Mouse (Mus musculus): ENCODE results near the gene Coq2.

DNA sequence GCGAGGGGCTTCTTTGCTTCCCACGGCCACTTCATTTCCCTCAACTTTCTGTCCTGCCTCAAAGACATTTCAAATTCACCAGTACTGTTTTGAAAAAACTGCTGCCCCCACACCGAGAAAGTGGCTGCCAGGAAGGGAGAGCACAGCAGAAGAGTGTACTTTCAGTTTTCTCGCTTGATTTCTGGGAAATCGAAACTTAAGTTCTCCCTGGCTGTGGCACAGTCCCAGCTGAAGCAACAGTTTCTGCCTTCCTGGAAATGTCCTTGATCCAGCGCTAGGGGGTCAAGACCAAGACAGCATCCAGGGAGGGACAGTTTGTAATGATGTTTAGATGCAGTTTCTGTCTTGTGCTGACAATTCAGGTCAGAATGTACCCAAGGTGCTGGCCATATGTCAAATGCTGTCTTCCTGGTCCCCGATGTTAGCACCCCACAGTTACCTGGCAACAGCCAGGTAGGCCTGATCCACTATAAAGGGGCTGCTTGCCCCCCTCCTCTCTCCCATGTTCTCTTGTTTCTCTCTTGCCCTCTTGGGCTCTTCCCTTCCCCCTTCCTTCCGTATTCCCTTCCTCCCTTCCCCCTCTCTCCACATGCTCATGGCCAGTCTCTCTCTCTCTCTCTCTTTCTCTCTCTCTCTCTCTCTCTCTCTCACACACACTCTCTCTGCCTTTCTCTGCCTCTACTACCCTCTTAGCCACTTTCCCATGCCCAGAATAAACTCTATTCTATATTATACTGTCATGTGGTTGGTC, 38.0 kb downstream of the Coq2 start:
- no peak for TF ChIP-seq CTCF (IDR thresholded peaks at IDR 0.05; ENCODE audit: low read depth, low read length)
- no peak for TF ChIP-seq POLR2A (IDR thresholded peaks at IDR 0.05; ENCODE audit: insufficient read depth, low read length)
- no peak for TF ChIP-seq EP300 (IDR thresholded peaks at IDR 0.05; ENCODE audit: insufficient read depth, low read depth, low read length)

Measured in ES-Bruce4 (cell line).